Mouse (Mus musculus): ENCODE data around the gene Ifit2. TPM values are rescaled to one million over a fixed set of nuclear protein-coding genes. Genes with fewer than 3 reads are reported as not detected.
A peak's percentile ranks its signal among the peaks of the same experiment; 100 is the strongest.
"Not testable (repeated sequence)": the region's sequence is repeated elsewhere in the genome, so short reads cannot be mapped to it uniquely, and the experiment has no call there.

The Ifit2 gene
- total RNA-seq, 2 experiments from 2014 or later, result 0.62 to 0.85 TPM

DNA sequence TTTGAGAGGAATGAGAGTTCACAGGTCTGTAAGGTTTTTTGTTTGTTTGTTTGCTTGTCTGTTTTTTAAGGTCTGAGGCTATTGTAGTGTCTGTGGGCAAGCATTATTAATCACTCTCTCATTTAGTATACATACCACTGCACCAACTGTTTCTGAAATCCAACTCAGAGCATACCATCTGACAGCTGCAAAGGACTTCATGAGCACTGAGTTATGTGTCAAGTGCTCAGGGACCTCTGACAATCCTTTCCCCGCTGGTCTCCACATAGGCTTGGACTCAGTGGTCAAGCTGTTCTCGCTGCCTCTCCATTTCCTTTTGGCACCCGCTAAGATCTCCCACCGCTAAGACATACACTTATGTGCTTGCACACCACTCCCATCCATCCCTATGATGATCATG is 4.3 kb upstream of the Ifit2 start:
- no peak for DNase-seq (ENCODE audit: low spot score)

DNA sequence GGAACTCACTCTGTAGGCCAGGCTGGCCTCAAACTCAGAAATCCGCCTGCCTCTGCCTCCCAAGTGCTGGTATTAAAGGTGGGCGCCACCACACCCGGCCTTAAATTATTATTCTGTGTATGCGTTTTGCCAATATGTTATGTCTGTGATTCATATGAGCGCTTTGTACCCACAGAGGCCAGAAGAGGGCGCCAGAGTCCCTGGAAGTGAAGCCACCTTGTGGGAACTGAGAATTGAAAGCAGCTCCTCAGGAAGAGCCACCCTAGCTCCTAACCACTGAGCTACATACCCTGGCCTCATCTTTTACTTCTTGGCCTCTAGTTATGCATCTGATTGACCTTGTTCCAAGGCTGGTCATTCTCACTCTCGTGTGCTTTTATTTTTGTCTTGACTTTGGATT is 2.5 kb upstream of the Ifit2 start:
- peak; percentile 81 for DNase-seq (ENCODE audit: low spot score)

DNA sequence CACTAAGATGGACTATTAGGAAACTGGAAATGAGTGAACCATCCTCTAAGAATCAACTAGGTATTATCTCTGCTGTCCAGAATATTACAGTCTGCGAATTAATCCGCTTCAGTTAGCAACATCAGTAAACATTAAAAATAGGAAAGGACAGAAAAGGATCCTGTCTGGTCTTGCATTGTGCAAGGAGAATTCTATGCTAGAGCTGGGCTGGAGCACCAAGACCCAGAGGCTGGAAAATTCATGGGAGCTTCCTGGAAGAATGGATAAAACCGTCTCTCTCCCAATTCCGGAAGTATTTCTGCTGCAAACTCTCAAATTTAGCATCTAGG is 325 bp upstream of the Ifit2 start:
- no peak for DNase-seq (ENCODE audit: low spot score)

DNA sequence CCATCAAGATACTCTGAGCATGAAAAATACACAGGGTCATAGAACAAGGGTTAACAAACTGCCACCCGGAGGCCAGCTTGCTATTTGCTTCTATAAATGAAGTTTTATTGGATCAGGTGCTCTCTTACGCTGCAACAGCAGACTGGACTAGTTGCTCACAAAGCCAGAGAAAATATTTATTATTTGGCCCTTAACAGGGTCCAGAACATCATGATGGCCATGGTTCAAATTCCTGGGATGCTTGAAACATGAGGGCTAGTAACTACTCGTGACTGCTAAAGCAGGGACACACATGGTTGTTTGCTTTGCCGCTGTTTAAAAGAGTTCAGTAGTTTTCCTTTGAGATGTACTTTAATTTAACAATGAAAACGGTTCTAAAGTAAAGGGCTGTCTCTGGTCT is 1.5 kb downstream of the Ifit2 start:
- DNase-seq (ENCODE audit: low spot score), result peak; percentile 53

DNA sequence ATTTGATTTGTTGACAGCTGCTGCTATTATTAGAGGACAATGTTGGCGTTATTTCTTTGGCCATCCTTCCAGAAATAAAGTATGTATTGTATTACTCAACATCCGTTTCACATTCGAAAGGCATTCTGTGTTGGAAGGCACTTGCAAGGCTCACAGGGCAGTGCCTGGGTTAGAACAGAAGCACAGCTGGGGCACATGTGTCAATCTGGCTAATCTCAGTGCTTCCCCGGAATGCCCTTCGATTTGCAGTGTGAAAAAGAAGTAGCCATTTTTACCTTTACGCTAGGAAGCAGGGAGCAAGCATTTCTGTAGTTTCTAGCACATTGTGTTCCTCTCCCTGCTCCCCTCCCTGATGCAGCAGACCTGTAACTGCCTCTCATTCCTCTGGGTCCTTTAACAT is 2.5 kb downstream of the Ifit2 start:
- DNase-seq (ENCODE audit: low spot score), result no peak

DNA sequence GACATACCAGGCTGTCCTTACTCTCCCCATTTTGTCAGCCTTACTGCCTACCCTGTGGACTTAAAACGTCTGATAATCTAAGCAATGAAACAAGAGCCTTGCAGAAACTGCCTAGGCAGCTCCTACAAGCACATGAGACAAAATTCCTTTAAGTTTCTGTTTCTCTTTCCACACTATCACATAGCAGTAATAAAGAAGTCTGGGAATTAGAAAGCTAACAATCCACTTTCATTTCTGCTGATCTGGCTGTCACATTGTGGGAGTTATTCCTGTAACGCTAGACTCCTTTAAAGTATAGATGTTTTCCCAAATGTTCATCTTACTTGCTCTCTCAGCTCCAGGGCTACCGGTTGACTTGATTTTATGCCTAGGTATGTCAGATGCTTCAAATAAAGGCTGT is 3.0 kb downstream of the Ifit2 start:
- no peak for DNase-seq (ENCODE audit: low spot score)

DNA sequence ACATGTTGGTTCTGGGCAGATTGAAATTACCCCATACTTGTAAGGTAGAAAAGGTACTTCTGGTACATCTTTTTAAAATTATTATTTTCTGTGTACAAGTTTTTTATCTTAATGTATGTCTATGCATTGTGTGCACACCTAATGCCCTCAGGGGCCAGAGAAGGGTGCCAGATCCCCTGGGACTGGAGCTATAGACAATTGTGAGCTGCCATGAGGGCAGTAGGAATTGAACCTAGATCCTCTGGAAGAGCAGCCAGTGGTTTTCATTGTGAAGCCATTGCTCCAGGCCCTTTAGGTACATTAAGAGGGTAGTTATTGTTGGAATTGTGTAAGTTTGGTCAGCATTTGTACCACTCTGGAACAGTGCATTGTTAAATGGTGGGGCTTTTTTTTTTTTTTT is 3.6 kb downstream of the Ifit2 start:
- no peak for DNase-seq (ENCODE audit: low spot score)

DNA sequence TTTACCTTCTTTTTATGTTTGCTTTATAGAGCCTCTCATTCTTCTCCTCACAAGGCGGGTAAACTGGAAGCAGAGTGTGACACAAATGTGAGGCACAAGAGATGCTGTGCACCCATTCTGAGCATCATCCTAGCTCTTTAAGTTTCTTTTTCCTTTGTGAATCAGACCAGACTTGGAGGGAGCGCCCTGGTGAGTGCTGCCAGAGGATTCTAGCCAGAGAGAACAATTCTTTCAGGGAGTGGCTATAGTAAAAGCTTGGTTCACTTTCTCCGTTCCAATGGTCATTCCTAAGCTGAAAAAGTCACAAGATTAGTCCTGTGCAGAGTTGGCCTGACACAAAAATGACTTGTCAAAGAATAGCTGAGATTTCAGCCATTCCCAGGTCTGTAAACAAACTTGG is 6.1 kb downstream of the Ifit2 start:
- DNase-seq (ENCODE audit: low spot score), result peak; percentile 35

DNA sequence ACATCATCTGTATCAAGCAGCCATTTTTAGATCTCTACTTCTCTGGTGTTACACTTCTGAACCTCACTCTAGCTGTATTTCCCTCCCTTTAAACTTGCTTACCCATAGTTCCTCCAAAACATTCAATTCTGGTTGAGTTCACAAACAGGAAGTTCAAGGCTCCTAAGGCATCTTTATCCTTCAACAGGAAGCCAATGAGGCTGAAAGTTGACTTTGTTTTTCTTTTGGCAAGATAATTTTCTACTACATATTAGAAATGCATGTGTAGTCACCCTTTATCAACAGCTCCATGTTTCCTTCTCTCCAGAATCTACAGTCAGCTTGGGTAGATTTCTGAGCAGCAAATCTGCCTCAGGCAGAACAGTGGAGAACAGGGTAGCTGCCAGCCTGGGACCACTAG is 12.1 kb downstream of the Ifit2 start:
- DNase-seq (ENCODE audit: low spot score), result no peak

DNA sequence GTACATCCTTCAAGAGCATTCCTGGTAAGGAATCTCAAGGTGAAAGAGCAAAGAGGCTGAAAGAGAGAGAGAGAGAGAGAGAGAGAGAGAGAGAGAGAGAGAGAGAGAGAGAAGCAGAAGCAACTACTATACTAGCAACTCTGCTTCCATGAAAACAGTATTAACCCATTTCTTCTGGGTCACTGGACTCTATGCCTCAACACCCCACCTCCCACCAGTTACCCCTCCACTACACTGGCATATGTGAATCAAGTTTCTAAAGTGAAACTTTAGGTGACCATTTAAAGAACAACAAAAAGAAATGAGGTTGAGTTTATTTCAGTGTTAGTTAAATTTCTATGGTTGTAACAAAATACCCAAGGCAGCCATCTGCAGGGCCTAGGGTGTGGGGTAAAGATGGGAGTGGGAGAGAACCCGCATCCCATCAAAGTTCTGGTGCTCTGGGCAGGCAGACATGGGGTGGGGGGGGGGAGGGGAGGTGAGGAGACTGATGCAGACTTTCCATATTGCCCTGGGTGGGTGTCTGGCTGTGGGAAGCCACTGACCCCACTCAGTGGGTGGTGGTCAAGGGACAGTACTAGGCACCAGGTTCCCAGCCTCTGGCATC is 15.8 kb downstream of the Ifit2 start:
- DNase-seq (ENCODE audit: low spot score), result no peak

DNA sequence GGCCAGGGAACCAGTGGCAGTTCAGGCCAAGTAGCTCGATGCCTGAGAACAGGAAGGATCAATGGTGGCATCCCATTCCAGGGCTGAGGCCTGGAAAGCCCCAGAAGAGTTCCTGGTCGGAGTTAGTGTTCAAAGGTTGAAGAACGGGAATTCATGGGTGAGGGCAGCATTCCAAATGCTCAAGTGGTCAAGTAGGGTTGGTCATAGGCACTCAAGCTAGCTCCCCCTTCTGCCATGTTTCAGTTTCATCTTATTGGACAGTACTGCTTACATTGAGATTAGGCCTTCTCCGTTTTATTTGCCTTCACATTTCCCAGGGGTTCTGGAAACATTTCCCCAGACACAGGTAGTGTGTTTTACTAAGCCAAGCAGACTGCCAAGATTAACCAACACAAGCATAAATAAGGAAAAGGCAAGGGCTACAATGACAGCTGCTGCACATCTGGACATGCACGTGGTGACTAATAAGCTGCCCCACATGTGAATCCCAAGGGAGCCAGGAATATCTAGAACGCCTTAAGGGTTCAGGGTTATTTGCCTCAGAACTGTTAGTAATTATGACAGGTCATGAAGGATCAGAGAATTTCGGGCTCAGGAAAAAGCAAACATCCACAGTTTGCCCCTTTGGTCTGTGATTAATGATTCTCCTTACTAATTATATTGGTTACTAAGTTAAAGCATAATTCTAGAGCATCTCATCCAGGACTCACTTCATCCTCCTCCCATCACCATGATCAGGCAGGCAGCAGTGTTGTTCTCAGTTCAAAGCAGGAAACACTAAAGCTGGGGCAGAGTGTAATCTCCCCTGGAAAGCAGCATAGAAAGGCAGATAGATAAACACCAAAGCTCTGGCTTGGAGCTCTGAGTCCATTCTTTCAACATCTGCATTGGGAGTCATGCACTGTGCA is 18.7 kb downstream of the Ifit2 start:
- DNase-seq (ENCODE audit: low spot score), result no peak

DNA sequence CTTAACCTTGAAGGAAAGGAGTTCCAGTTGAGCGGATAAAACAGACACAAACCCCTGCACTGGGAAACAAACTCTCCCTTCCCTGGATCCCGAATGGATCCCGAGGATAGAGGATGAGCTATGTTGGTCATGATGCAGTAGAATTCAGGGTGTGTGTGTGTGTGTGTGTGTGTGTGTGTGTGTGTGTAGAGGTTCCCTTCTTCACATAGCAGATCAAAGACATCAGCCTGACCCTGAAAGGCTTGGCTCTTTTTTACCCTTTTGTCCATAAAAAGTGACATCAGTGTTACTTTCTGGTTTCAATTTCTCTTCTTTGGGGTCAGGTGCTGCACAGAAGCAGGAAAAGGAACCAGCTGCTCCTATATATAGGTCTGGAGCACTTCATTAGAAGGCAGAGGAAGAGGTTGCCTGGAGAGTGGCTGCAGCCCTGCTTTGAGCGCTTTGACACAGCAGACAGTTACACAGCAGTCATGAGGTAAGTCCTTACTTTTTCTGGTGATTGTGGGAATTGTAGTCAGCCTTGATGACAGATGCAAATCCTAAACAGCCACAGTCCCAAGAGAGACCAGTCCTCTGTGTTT is 19.5 kb downstream of the Ifit2 start:
- DNase-seq (ENCODE audit: low spot score), result no peak

DNA sequence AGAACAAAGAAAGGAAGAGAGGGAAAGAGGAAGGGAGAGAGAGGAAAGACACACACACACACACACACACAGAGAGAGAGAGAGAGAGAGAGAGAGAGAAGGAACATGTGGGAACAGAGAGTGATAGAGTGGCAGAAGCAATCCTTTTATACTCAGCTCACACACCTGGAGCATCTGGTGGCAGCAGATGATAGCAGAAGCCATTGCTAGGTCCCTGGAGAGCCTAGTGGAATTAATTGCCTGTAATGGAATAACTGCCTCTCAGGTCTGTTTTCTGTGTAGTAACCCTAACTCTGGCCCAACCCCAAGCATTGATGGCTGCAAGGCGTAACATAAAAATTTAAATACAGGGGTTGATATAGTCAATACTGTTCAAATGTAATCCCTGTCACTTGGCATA is 20.6 kb downstream of the Ifit2 start:
- no peak for DNase-seq (ENCODE audit: low spot score)

DNA sequence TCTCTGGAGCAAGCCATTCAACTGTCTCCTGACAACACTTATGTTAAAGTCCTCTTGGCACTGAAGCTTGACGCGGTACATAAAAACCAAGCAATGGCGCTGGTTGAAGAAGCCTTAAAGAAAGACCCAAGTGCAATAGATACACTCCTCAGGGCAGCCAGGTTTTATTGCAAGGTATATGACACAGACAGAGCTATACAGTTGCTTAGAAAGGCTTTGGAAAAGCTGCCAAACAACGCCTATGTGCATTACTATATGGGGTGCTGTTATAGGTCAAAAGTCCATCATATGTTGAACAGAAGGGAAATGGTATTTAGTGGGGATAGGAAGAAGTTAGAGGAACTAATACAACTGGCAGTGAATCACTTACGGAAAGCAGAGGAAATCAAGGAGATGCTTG is 23.2 kb downstream of the Ifit2 start:
- DNase-seq (ENCODE audit: low spot score), result no peak

DNA sequence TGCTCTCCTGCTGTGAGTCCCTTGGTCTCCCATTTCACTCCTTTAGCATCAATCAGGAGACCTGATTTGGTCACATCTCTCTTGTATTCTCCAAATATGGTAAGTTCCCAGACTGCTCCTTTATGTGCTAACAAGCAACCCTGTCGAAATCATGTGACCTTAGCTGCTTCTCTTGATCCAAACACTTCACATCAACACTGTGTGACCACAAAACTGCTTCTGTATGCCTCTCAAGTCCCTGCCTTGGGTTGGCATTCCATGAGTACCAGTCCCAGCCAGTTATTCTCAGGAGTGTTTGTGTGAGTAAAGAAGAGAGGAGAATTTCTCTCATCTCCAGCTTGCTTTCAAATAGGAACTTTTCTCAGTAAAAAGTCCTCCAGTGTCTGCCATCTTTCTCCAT is 26.6 kb downstream of the Ifit2 start:
- no peak for DNase-seq (ENCODE audit: low spot score)

DNA sequence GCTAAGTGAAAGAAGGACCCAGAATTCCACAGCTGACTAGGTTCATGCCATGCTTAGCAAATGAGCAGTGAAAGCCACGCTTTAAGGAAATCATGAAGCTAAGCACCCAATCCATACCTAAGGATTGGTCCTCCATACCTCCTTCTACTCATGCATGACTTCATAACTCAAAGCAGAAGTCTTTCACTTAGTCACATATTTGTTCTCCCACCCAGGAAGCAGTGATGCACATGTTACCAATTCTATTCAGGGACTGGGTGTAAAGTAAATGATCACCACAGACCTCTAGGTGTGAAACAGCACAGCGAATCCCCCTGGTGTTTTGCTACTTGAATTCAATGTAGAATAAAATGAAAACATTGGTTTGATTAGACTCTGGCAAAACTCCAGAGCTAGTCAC is 32.2 kb downstream of the Ifit2 start:
- DNase-seq (ENCODE audit: low spot score), result not testable (repeated sequence)

DNA sequence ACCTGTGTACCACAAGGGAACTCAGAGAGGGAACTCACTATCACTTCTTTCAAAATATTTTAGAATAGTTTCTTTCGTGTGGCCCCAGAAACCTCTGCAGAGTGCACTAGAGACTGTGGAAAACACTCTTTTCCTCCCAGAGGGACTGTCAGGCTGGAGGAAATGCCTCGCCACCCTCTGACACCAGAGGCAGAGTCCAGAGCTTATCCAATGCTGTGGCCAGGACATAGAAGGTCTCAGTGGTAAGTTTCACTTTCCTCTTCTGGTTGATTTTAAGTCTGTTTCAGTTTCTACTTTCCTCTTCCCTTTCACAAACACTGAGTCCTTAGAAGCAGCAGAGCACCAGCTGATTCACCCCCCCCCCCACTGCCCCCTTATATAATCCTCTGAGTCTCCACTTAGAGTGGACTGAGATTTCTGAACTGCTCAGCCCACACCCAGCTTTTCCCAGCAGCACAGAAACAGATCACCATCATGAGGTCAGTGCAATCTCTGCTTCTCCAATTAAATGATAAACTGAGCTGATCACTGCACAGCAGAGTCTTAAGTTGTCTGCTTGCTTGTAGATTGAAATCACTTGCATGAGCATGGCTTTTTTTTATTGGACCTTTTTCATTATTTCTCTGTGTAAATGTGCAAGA is 32.8 kb downstream of the Ifit2 start, which contains the start of gene Ifit3:
Gene Ifit3 (plus strand): TSS at position 406 of the 641 bp plus-strand sequence.
- not testable (repeated sequence) for DNase-seq (ENCODE audit: low spot score)

DNA sequence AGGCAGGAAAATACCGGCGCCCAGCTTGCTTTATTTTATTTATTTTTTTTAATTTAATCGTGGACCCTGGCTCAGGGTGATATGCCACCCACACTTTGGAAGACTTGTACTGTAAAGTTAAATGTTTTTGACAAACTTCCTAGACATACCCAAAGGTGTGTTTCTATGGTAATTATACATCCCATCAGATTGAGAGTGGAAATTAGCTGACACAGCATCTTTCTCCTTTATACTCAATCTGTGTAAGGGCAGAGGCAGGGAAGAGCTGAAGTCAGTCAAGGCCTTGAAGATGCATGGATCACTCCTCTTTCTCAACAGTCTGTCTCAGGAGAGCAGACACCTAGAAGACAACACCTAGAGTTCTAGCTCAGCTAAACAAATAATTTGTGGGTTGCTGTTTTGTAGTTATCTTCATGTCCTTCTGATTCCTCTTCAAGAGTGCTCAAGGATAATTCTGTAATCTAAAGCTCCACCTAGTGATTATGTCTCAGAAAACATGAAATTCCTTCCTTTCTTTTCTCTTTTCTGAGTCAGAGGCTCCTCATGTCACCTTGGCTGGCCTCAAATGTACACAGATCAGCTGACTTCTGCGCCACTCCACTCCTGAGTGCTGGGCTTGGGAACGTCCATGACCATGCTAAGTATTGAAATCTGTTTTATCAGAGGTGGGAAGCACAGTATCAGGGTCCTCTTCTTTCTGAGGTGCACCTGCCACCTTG is 35.4 kb downstream of the Ifit2 start:
- DNase-seq (ENCODE audit: low spot score), result not testable (repeated sequence)

DNA sequence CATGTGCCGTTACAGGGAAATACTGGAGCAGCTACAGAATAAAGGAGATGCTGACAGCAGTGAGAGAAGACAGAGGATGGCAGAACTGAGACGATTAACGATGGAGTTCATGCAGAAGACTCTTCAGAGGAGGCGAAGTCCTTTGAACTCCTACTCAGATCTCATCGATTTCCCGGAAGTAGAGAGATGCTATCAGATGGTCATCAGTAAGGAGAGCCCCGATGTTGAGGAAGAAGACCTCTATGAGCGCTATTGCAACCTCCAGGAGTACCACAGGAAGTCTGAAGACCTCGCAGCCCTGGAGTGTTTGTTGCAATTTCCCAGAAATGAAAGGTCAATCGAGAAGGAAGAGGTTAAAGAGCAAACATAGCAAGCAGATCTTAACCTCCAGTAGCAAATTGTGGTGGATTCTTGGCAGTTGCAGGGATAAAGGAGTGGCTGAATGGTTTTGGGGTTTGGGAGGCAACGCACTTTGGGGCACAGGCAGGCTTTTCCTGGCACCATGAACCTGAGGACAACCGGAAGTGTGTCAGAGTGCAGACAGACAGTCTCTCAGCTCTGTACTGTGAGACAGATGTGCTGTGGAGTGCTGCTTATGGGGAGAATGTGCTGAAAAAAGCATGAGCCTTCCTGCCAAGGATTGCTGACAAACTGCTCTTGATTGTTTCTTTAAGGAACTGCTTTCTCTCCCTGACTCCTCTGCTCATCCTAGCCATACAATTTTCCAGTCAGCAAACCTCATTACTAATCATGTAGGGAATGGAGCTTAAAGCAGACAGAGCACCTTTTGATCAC is 37.6 kb downstream of the Ifit2 start:
- not testable (repeated sequence) for DNase-seq (ENCODE audit: low spot score)

DNA sequence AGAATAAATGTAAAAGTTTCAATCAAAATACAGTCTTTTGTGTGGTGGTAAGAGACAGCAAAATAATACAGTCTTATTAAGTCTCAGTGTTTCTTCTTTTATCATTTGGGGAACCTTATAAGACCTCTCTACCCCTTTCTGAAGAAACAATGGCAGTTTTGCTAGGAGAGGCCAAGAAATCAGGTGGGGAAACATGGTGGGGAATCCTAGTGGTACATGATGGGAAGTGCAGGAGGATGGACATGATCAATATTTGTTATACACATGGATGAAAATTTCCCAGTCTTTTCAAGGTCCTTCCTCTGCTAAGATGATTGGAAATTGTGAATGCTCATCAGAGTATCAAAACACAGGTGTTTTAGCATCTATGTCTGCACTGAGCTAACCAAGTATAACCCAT is 38.5 kb downstream of the Ifit2 start:
- no peak for DNase-seq (ENCODE audit: low spot score)

DNA sequence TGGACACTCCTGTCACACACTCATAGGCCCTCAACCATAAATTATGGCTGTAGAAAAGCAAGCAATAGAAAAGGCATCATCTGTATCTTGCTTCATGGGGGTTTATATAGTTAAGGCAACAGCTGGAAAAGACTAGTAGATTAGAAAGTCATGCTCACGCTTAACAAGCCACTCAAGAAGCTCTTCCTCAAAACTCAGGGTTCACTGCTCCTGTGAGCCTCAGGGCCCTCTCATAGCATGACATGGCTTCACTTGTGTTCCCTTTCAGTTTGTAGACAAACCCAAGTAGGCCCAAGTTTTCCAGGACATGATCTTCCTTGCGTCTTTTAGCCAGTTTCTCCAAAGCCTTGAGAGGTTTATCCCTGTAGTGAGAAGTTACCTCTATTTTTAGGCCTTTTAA is 43.0 kb downstream of the Ifit2 start:
- no peak for DNase-seq (ENCODE audit: low spot score)

All from gastrocnemius, adult 18-20 months (tissue).